Mouse (Mus musculus) layer of hippocampus, postnatal 14 days (tissue): ENCODE results near the gene Os9. TPM values are rescaled to one million over a fixed set of nuclear protein-coding genes. Genes with fewer than 3 reads are reported as not detected.
"Not testable (repeated sequence)": the region's sequence is repeated elsewhere in the genome, so short reads cannot be mapped to it uniquely, and the experiment has no call there.

ENCODE experiments used
- DNase-seq, 2 experiments: peaks; one replicate each; pipeline ENCODE4 v3.0.0; 2021 to 2022; ENCODE audit warnings: low spot score in 2 of 2, mixed read lengths in 1 of 2
- total RNA-seq, 2 experiments: library from RNA; stranded (reverse); gene quantifications; 2 replicates each; pipeline ENCODE4 v1.2.3; 2021

The Os9 gene
- total RNA-seq, 2 experiments from 2014 or later, result 100 to 103 TPM

DNA sequence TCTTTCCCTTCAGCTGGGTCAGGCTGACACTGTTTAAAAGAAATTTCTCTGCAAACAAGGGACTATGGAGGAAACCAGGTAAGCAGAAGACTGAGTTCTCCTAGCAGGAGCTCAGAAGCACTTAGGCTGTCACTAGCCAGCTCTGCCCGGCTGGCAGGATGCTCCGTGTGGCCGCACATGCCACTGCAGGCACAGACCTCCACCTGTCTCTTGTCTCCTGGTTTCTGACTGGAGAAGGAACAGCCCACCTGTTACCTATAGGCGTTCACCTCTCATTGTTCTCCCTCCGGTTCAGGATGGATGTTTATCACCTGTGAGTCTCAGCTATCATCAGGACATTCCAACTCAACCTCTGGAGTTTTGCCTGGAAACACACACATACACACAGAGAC, 37.0 kb downstream of the Os9 start:
- no peak for DNase-seq

DNA sequence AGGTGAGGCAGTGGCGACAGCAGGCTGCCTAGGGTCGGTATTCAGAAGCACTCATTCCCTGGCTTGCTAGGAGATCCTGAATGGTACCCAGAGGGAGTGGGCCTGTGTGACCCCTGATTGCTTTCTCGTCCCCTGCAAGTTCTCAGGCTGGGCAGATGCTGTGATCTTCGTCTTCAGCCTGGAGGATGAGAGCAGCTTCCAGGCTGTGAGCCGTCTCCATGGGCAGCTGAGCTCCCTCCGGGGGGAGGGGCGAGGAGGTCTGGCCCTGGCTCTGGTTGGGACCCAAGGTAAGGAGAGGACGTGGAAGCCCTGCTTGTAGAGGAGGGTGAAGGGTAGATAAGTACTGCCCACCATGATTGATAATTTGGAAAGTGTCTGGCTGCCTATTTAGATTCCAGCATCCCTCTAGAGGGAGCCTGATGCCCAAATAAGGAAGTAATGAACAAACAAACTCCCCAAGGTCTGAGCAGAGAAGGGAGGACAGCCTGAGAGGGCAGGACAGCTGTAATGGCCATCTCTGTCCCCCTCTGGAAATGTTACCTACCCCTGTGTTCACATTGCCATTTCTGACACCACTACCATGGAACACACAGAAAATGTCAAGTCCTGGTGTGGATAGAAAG, 37.5 kb downstream of the Os9 start:
- no peak for DNase-seq

DNA sequence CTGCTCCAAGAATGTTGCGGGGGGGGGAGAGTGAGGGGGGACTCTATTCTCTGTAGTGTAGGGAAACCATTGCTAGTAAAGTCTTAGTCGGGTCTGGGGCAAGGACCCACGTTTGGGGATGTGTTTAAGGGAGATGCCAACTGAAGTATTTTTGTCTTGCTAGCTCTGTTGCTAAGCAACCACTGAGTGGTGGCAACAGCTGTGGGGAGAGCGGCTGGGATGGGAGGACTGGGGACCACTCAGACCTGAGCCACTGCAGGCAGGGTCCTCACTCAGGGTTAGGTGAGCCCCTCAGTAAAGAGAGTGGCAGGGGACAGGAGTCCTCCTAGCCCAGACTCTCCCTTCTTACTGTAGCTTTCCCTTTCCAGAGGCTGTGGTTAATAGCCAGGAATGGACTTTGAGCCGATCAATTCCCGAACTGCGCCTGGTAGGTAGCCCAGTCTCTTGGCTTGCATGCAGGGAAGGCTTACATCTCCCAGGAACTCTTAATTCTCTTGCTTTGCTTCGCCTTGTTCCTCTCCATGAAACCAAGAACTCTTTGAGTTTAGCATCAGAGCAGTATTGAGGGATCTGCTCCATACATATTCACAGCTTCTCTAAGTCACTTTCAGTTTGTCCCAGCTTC, 38.8 kb downstream of the Os9 start:
- peak in 1 of 2 experiments; percentile 34 for DNase-seq

DNA sequence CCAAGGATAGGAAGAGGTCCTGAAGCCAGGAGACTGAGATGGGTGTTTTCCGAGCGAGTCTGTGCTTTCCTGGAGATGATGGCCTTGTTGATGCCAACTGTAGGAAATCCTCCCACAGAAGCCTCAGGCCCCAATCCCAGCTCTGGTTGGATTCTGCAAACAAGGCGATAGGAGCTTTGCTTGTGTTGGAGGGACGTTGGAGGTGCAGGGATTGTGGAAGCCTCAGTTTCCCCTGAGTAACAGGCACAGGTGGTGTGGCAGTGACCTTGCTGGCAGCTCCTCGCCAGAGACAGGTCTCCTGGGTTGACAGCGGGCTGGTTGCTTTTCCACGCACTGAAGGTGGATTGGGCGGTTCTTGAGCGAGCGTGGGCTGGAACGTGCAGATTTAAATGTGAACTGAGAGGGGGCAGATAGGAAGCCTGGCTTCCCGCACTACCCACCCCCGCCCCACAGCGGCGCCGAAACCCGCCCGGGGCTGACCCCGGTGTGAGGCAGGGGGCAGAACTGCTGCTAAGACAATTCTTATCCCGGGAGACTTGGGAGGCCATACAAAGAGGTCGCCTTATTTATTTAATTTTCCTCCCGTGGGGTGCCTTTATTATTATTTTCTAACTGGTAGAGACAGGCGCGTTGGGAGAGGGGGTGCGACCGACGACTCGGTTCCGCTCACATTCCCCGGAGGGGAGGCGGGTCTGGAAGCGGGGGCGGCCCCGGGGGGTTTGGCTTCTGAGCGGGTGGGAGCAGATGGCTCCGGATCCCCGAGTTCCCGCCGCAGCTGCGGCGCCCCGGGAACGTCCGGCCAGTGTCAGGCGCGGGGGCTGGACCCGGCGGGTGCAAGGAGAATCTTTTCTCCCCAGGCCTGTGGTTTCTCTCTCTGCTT, 39.8 kb downstream of the Os9 start:
- DNase-seq, result peak in 1 of 2 experiments; percentile 49

DNA sequence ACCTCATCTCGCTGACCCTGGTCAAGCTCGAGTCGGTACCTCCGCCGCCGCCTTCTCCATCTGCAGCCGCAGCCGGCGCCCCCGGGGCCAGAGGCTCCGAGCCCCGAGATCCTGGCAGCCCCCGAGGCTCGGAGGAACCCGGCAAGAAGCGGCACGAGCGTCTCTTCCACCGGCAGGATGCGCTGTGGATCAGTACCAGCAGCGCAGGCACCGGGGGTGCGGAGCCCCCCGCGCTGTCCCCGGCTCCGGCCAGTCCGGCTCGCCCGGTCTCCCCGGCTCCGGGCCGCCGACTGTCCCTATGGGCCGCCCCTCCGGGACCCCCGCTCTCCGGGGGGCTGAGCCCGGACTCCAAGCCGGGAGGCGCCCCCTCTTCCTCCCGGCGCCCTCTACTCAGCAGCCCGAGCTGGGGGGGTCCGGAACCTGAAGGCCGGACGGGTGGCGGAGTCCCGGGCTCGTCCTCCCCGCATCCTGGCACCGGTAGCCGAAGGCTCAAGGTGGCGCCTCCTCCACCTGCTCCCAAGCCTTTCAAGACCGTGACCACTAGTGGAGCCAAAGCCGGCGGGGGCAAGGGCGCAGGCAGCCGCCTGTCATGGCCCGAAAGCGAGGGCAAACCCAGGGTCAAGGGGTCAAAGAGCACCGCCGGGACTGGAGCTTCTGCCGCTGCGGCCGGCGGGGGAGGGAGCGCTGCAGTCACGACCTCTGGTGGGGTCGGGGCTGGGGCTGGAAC, 41.1 kb downstream of the Os9 start:
- peak in 1 of 2 experiments; percentile 59 for DNase-seq

DNA sequence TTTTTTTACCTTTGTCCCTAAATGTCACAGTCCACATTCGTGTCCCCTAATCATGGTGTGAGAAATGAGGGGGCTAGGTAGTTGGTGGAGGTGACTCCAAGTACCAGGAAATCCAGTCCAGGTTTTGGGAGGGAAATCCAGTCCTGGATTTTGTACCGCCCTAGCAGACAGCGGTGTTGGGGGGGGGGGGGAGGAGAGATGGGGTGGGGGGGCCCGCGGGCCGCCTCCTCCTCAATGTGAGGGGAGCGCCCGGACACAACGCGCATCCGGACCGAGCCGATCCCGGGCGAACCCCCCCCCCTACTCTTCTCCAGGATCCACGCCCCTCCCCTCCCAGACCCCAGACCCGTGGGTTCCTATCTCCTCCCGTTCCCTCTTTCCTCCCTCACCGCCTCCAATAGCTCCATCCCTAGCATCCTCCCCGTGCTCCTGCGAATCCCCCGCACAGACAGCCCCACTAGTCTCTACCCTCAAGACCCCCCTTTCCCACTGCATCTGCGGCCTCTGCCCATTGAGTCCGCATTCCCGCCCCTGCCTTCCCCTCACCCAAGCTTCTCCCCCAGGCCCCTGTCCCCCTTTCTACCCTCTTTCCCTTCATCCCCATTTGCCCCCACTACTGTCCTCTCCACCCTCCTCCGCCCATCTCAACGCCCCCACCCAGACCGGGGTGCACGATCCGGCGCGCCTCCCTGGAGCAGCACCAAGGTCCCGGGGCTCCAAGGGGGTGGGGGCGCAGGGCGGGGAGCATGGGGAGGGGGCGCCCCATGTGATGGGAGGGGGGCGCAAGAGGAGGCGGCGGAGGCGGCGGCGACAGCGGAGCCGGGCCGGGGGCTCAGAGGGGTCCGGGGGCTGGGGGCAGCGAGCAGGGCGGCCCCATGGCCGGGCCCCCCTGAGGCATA, 42.0 kb downstream of the Os9 start:
- peak; percentile 75 to 80 for DNase-seq

DNA sequence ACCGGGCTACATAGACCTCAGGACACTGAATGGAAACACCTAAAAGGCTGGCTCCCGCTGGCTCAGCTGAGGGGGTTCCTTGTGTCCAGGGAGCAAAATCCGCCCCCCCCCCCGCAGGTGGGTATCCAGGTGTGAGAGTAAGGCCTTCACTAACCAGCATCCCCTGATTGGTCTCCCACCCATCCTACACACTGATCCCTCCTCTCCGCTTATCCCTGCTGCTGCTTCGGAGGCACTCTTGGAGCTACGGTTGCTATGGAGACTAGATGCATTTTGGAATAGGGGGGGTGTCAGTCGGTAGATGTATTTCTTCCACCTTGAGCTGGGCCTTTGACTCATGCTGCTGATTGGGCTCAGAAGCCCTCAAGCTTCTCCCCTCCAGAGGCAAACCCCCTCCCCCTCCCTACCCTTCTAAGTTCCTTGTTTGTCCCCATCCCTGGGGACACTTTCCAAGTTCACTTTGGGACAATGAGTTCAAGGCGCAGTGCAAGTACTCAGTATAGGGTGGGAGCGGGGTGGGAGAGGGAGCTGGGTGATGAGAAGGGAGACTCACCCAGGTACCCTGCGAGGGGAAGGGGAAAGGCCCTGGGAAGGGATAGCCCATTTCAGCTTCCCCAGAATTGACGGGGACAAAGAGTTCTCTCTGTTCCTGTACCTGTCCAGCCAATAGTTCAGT, 42.8 kb downstream of the Os9 start:
- DNase-seq, result peak in 1 of 2 experiments; percentile 41

DNA sequence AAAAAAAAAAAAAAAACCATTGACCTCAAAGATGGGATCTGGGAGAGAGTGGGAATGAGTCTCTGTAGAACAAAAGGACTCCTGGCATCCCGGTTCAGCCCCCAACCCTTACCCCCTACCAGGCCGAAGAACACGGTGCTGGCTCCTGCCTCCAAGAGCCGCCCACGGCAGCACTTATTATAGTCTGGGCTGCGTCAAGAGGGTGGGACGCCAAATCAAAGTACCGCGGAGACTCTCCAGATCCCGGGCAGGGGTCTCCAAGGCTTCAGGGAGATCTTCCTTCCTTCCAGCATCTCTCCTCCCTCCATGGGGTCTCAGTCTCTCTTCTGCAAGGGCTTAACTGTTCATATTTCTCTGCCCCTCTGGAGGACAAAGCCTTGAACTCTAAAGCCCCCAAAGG, 43.4 kb downstream of the Os9 start:
- peak in 1 of 2 experiments; percentile 27 for DNase-seq

DNA sequence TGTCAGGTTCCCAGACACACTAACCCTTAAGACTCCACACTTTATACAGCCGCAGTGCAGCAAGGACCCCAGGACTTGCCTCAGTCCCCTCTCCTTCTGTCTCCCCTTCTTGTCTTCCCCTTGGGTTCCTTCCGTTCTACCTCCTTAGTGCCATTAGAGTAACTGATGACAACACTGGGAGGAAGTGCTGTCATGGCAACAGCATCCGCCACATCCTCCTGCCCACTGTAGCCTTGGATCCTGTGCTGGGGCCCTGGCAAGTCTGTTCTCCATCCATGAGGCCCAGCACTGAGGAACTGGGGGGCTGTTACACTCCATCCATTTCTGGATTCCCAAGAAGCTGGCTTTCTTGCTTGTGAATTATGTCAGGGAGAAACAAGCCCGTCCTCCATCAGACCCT, 44.8 kb downstream of the Os9 start:
- DNase-seq, result no peak

DNA sequence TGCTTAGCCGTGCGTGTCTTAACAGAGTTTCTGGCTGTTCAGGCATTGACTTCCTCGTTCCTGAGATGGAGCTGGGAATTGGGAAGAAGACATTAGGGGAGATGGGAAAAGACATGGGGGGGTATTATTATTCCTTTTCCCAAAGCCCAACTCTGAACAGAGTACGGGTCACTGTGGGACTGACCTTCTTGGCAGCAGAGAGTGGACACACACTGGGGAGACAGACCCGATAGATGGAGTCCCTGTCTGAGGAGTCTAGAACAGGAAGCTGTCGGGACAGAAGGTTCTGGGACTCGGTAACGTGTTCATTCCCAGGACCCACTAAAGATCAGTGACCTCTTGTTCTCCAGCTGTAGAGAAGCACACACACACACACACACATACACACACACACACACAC, 45.3 kb downstream of the Os9 start:
- DNase-seq, result no peak

DNA sequence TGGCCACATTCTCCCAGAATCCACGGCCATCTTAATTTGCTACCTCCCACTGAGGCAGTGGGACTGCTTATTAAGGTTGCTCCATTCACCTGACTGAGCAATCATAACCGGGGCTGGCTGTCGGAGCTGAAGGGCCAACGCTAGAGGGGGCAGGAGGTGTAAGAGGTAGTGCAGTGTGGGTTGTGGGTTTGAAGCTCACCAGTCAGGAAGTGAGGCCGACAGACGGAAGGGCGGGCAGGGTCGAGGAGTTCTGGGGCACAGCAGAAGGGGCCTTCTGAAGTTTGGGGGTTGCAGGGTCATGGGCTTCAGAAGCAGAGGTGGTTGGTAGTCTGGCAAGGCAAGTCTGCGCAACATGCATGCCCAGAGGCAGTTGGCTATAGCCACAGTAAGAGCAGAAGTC, 45.9 kb downstream of the Os9 start, which contains the start of gene Agap2:
Gene Agap2 (plus strand): TSS at position 205 of the 400 bp plus-strand sequence.
- DNase-seq, result no peak

DNA sequence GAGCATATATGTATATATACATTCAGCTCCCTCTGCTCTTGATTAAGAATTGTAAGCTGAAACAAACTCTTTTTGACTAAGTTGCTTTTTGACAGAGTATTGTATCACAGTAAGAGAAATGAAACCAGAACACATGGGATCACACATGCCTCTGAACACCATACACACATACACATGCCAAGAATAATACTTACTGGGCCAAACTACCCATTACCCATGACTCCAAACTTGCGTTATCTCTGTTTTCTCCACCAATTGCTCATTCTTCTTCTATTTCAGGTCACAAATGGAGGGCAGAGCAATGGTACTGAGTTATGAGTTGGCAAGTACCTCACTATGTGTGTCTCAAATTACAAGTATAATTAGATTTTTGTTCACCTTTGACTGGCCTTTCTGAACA, 47.0 kb downstream of the Os9 start:
- no peak for DNase-seq

DNA sequence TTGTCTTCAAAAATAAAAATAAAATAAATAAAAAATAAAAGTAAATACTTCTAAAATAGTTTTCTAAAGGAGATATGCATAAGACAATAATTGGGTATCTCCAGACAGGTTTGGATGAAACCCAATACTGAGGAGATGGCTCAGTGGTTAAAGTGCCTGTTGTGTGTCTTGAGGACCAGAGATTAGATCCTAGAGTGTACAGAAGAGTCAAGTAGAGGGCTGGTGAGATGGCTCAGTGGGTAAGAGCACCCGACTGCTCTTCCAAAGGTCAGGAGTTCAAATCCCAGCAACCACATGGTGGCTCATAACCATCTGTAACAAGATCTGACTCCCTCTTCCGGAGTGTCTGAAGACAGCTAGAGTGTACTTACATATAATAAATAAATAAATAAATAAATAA, 48.0 kb downstream of the Os9 start:
- not testable (repeated sequence) for DNase-seq

DNA sequence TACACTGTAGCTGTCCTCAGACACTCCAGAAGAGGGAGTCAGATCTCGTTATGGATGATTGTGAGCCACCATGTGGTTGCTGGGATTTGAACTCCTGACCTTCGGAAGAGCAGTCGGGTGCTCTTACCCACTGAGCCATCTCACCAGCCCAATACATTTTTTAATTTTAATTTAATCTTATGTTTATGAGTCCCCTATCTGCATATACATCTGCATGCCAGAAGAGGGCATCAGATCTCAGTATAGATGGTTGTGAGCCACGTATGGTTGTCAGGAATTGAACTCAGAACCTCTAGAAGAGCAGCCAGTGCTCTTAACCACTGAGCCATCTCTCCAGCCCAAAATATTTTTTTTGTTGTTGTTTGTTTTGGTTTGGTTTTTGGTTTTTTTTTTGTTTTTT, 48.7 kb downstream of the Os9 start:
- not testable (repeated sequence) for DNase-seq

DNA sequence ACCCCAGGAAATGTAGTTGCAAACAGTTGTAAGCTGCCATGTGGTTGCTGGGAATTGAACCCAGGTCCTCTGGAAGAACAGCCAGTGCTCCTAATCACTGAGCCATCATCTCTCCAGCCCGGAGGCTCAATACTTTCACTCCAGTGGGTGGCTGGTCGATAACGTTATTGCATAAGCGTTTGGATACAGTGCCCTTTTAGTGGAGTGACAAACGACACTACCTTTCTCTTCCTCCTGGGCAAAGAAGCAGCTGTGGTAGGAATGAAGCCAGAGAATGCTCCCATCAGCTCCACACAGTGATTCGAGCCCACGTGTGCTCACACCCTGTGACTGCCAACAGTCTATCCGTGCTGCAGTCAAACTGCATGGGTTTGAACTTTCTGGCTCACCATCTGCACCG, 49.7 kb downstream of the Os9 start:
- DNase-seq, result no peak

DNA sequence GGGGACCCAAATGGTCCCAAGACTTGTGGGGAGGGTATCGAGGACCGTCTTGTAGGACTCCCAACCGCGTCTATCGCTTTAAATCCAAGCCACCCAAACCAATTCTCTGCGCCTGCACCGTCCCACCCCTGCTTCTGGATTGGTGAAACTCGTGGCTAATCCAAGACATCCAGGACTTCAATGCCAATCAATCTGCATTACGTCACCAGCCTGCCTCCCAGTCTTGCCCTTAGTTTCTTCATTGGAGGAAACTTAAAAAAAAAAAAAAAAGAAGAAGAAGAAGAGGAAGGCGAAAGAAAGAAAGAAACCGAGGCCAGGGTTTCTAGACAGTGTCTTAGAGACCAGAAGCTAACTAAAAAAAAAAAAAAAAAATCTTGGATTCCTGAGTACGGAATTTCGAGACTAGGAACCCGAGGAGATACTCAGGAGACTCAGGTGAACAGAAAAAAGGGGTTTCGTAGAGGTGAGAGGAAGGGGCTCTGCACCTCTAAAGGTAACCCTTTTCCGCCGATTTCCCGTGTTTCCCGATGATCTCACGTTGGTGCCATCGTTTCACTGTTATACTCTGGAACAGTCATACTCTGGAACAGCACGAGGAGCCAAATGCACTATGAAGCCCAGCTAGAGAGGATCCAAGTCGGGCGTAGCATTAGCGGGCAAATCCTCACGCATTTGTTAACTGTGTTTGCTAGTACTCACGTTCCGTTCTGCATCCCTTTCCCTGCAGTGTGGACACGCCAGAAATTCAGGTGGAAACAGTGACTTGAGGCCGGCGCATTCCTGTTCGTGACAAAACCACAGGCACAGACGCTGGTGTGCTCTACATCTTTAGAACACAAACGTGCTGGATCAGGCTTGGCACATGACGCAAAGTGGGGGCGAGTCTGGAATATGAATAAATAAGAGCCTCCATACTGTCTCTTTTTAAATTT, 50.5 kb downstream of the Os9 start, which contains the start of gene Tspan31:
Gene Tspan31 (minus strand): TSS at position 75 of the 932 bp plus-strand sequence.
- DNase-seq, result peak; percentile 92 to 97

DNA sequence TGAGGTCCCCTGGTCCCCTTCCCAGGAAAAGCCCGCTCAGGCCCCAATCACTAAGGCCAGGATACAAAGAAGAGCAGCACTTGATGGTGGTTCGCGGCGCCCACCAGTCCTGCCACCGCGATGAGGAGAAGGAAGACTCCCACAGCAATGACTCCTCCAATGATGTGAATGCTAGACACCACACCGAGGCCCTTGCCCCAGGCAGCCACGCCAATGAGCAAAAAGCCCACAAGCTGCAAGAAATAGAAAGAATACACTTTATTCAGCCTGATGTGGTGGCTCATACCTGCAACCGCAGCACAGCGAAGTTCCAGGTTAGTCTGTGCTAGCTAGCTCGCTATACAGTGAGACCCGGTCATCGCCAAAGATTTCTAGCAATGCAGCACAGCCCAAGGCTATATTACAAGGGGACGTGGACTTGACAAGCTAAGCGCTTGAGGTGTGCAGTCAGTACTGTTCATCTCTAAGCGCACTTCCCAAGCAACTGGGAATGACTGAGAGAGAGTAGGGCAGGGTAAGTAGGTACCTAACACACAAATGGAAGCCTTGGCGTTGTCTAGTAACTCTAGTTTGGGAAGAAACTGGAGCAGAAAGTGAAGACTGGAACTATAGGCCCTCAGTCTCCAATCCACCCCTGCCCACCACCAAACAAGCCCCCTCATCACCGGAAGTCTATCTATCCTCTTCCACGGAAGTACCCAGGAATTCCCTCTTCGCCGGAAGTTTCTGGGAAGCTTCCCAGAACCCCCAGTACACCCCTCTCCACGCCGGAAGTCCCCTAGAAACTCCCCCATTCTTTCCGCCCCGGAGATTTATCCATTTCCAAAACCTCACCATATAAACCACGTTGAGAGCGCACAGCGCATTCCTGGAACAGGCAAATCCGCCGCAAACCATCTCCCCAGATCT, 51.4 kb downstream of the Os9 start:
- DNase-seq, result peak in 1 of 2 experiments; percentile 75
